Mouse (Mus musculus) MEL (cell line): ENCODE data around the gene Ntn5. TPM values are rescaled to one million over a fixed set of nuclear protein-coding genes. Genes with fewer than 3 reads are reported as not detected.

Experiments
- DNase-seq: peaks from one replicate; pipeline ENCODE4 v3.0.0; 2011; ENCODE audit warnings: low read depth, low spot score
- H3K27ac ChIP-seq: 2 replicates; pipeline ENCODE4 v1.5.1; 2012; ENCODE audit warnings: low read depth, mild to moderate bottlenecking, control low read depth, low read length, moderate library complexity; ENCODE audit not compliant: control insufficient read depth
- H3K27me3 ChIP-seq, 2 experiments: fragments of 150-350 bp in 1 of 2; sonication (generic) in 1 of 2; 2 replicates each; pipeline ENCODE4 v1.6.1; 2012; ENCODE audit warnings: low read length in 2 of 2, mild to moderate bottlenecking in 2 of 2, improper control_type of control experiment in 1 of 2, moderate library complexity in 1 of 2; ENCODE audit not compliant: insufficient read depth in 2 of 2, control insufficient read depth in 1 of 2
- H3K36me3 ChIP-seq, 2 experiments: 2 replicates each; pipeline ENCODE4 v1.6.1; 2012 to 2014; ENCODE audit warnings: low read length in 2 of 2, improper control_type of control experiment in 1 of 2, inconsistent platforms in 1 of 2, mild to moderate bottlenecking in 1 of 2; ENCODE audit not compliant: insufficient read depth in 2 of 2, control insufficient read depth in 1 of 2
- H3K4me1 ChIP-seq, 2 experiments: fragments of 150-350 bp in 1 of 2; sonication (generic) in 1 of 2; 2 replicates each; pipeline ENCODE4 v1.6.1; 2012; ENCODE audit warnings: low read length in 2 of 2, improper control_type of control experiment in 1 of 2, mild to moderate bottlenecking in 1 of 2; ENCODE audit not compliant: insufficient read depth in 2 of 2, control insufficient read depth in 1 of 2
- H3K4me3 ChIP-seq, 2 experiments: fragments of 150-350 bp in 1 of 2; sonication (generic) in 1 of 2; 2 replicates each; pipeline ENCODE4 v1.5.1; 2012; ENCODE audit warnings: low read depth in 2 of 2, low read length in 2 of 2, mild to moderate bottlenecking in 2 of 2, moderate library complexity in 2 of 2, control low read depth in 1 of 2, improper control_type of control experiment in 1 of 2; ENCODE audit not compliant: control insufficient read depth in 1 of 2, insufficient read depth in 1 of 2
- H3K79me2 ChIP-seq: 2 replicates; pipeline ENCODE4 v1.6.1; 2012; ENCODE audit warnings: mild to moderate bottlenecking, low read length, moderate library complexity; ENCODE audit not compliant: control insufficient read depth, poor library complexity, insufficient read depth
- H3K9ac ChIP-seq: 2 replicates; pipeline ENCODE4 v1.6.1; 2012; ENCODE audit warnings: low read depth, mild to moderate bottlenecking, control low read depth, low read length, moderate library complexity; ENCODE audit not compliant: control insufficient read depth, poor library complexity, severe bottlenecking
- H3K9me3 ChIP-seq: fragments of 150-350 bp; sonication (generic); replicated peaks from 2 replicates; pipeline ENCODE4 v1.6.1; 2012; ENCODE audit warnings: mild to moderate bottlenecking, low read length, improper control_type of control experiment, moderate library complexity; ENCODE audit not compliant: insufficient read depth
- CHD2 ChIP-seq: IDR thresholded peaks from 2 replicates; pipeline ENCODE4 v1.6.1; 2011; ENCODE audit warnings: low read length, improper control_type of control experiment
- CTCF ChIP-seq, 3 experiments: IDR thresholded peaks in 2 of 3; conservative IDR thresholded peaks in 1 of 3; 2 replicates each; pipeline ENCODE4 v1.5.1; 2011 to 2012; ENCODE audit warnings: low read length in 3 of 3, low read depth in 2 of 3, mild to moderate bottlenecking in 2 of 3, improper control_type of control experiment in 1 of 3, inconsistent platforms in 1 of 3, mixed read lengths in 1 of 3, moderate library complexity in 1 of 3; ENCODE audit not compliant: control insufficient read depth in 1 of 3, insufficient read depth in 1 of 3, poor library complexity in 1 of 3, severe bottlenecking in 1 of 3
- ELF1 ChIP-seq: IDR thresholded peaks from 2 replicates; pipeline ENCODE4 v1.6.1; 2014; ENCODE audit warnings: low read depth, mild to moderate bottlenecking, inconsistent platforms, low read length, improper control_type of control experiment, moderate library complexity
- EP300 ChIP-seq, 2 experiments: IDR thresholded peaks; 2 replicates each; pipeline ENCODE4 v1.6.1; 2011; ENCODE audit warnings: improper control_type of control experiment in 2 of 2, low read length in 2 of 2, low read depth in 1 of 2, mild to moderate bottlenecking in 1 of 2
- GABPA ChIP-seq: IDR thresholded peaks from 2 replicates; pipeline ENCODE4 v1.6.1; 2012; ENCODE audit warnings: low read depth, mild to moderate bottlenecking, inconsistent platforms, low read length, improper control_type of control experiment, moderate library complexity
- GATA1 ChIP-seq: IDR thresholded peaks from 2 replicates; pipeline ENCODE4 v1.6.1; 2011; ENCODE audit warnings: low read depth, low read length, improper control_type of control experiment
- HCFC1 ChIP-seq: IDR thresholded peaks from 2 replicates; pipeline ENCODE4 v1.6.1; 2012; ENCODE audit warnings: low read depth, mild to moderate bottlenecking, inconsistent platforms, low read length, improper control_type of control experiment, moderate library complexity
- JUND ChIP-seq: IDR thresholded peaks from 2 replicates; pipeline ENCODE4 v1.6.1; 2011; ENCODE audit warnings: low read depth, mild to moderate bottlenecking, improper control_type of control experiment, low read length
- MAFK ChIP-seq: IDR thresholded peaks from 2 replicates; pipeline ENCODE4 v1.6.1; 2011; ENCODE audit warnings: low read depth, mild to moderate bottlenecking, low read length, improper control_type of control experiment, borderline replicate concordance
- MAX ChIP-seq: IDR thresholded peaks from 2 replicates; pipeline ENCODE4 v1.6.1; 2011; ENCODE audit warnings: low read length, improper control_type of control experiment
- MEF2A ChIP-seq: IDR thresholded peaks from 2 replicates; pipeline ENCODE4 v1.6.1; 2014; ENCODE audit warnings: low read depth, mild to moderate bottlenecking, inconsistent platforms, low read length, improper control_type of control experiment; ENCODE audit not compliant: poor library complexity, insufficient replicate concordance, severe bottlenecking; ENCODE audit errors: extremely low read depth
- NELFE ChIP-seq: IDR thresholded peaks from 2 replicates; pipeline ENCODE4 v1.6.1; 2011; ENCODE audit warnings: low read depth, low read length, improper control_type of control experiment
- NRF1 ChIP-seq: IDR thresholded peaks from 2 replicates; pipeline ENCODE4 v1.6.1; 2014; ENCODE audit warnings: low read depth, mild to moderate bottlenecking, inconsistent platforms, low read length, improper control_type of control experiment, moderate library complexity; ENCODE audit not compliant: poor library complexity, insufficient read depth, severe bottlenecking
- POLR2A ChIP-seq, 2 experiments: IDR thresholded peaks; 2 replicates each; pipeline ENCODE4 v1.6.1; 2011 to 2012; ENCODE audit warnings: low read length in 2 of 2, mild to moderate bottlenecking in 2 of 2, control low read depth in 1 of 2, improper control_type of control experiment in 1 of 2, low read depth in 1 of 2, moderate library complexity in 1 of 2; ENCODE audit not compliant: control insufficient read depth in 1 of 2, insufficient read depth in 1 of 2, poor library complexity in 1 of 2
- POLR2AphosphoS2 ChIP-seq: IDR thresholded peaks from 2 replicates; pipeline ENCODE4 v1.6.1; 2011; ENCODE audit warnings: low read length, improper control_type of control experiment
- POLR2AphosphoS5 ChIP-seq: IDR thresholded peaks from 2 replicates; pipeline ENCODE4 v1.6.1; 2012; ENCODE audit warnings: low read depth, borderline replicate concordance, mild to moderate bottlenecking, inconsistent platforms, low read length, moderate library complexity, mixed read lengths
- RCOR1 ChIP-seq: IDR thresholded peaks from 2 replicates; pipeline ENCODE4 v1.6.1; 2012; ENCODE audit warnings: low read depth, mild to moderate bottlenecking, inconsistent platforms, low read length, improper control_type of control experiment
- TBP ChIP-seq: IDR thresholded peaks from 2 replicates; pipeline ENCODE4 v1.8.0; 2011; ENCODE audit warnings: low read depth, low read length, improper control_type of control experiment
- UBTF ChIP-seq: IDR thresholded peaks from 2 replicates; pipeline ENCODE4 v1.6.1; 2012; ENCODE audit warnings: low read depth, mild to moderate bottlenecking, inconsistent platforms, low read length, improper control_type of control experiment, moderate library complexity, borderline replicate concordance; ENCODE audit not compliant: insufficient read depth
- USF1 ChIP-seq: IDR thresholded peaks from 2 replicates; pipeline ENCODE4 v1.6.1; 2014; ENCODE audit warnings: low read depth, mild to moderate bottlenecking, inconsistent platforms, low read length, improper control_type of control experiment, moderate library complexity
- ZC3H11A ChIP-seq: IDR thresholded peaks from 2 replicates; pipeline ENCODE4 v1.6.1; 2012; ENCODE audit warnings: low read depth, mild to moderate bottlenecking, inconsistent platforms, low read length, improper control_type of control experiment
- ZMIZ1 ChIP-seq: IDR thresholded peaks from 2 replicates; pipeline ENCODE4 v1.6.1; 2012; ENCODE audit warnings: low read depth, mild to moderate bottlenecking, inconsistent platforms, low read length, improper control_type of control experiment, moderate library complexity
- polyA plus RNA-seq, 2 experiments: library from polyadenylated mRNA; stranded (reverse) in 1 of 2; unstranded in 1 of 2; fragments of >175 nt in 1 of 2; fragments of >200 nt in 1 of 2; gene quantifications; 2 replicates each; pipeline versions ENCODE4 v1.2.1 to v1.2.4; 2012; ENCODE audit warnings: low replicate concordance in 2 of 2, low read depth in 1 of 2; ENCODE audit not compliant: insufficient read length in 2 of 2, insufficient read depth in 1 of 2, missing spikeins in 1 of 2
- total RNA-seq: library from RNA; depleted of rRNA; stranded (reverse); fragments of 300-350 nt; gene quantifications from 2 replicates; pipeline ENCODE4 v1.2.3, GENCODE M21; 2012

The Ntn5 gene
- total and polyA plus RNA-seq, 3 experiments = 0.13 TPM; not detected in 2

DNA sequence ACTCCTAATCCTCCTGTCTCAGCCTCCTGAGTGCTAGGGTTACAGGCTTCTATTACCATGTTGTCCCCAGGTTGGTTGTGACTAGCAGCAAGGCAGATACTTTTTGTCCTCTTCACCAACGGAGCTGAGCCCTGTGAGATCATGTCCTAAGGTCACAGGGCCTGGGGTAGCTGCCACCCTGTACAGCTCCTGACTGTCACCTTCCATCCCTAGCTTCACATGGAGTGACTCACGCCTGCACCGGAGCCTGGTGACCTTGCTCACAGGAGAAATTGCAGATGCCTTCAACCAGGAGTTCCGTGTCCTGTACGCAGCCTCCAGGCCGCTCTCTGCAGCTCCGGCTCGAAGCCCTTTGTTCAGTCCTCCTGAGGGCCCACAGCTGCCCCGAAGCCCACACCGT is 42.6 kb downstream of the Ntn5 start:
- H3K36me3 ChIP-seq = no peaks in the 10 kb centered on the region
- H3K4me3 ChIP-seq = no peak overlapping the region
- no peaks in the 10 kb centered on the region for H3K79me2 ChIP-seq
- H3K4me1 ChIP-seq = no peaks in the 10 kb centered on the region
- TF ChIP-seq ELF1 = no peak
- no peak for TF ChIP-seq ZMIZ1
- no peak for TF ChIP-seq TBP
- no peak for TF ChIP-seq HCFC1
- TF ChIP-seq MAX = no peak
- no peak for TF ChIP-seq USF1
- no peak for TF ChIP-seq UBTF
- TF ChIP-seq RCOR1 = no peak
- no peak for TF ChIP-seq NELFE
- no peak for TF ChIP-seq MAFK
- no peak for TF ChIP-seq GABPA
- no peak for TF ChIP-seq CTCF (IDR thresholded peaks at IDR 0.05 in 2 of 3, conservative IDR thresholded peaks at IDR 0.05 in 1 of 3; ENCODE audit: control insufficient read depth in 1 of 3, insufficient read depth in 1 of 3, low read depth in 2 of 3, low read length in 3 of 3, poor library complexity in 1 of 3, severe bottlenecking in 1 of 3)
- no peak for TF ChIP-seq GATA1
- TF ChIP-seq POLR2A (IDR thresholded peaks at IDR 0.05; ENCODE audit: control insufficient read depth in 1 of 2, insufficient read depth in 1 of 2, low read depth in 1 of 2, low read length in 2 of 2, poor library complexity in 1 of 2) = no peak
- no peak for TF ChIP-seq JUND
- no peak for TF ChIP-seq NRF1
- no peak for DNase-seq
- H3K9me3 ChIP-seq = no peaks in the 10 kb centered on the region
- H3K27me3 ChIP-seq = no peaks in the 10 kb centered on the region
- H3K27ac ChIP-seq = no peak overlapping the region
- H3K9ac ChIP-seq = no peak overlapping the region

DNA sequence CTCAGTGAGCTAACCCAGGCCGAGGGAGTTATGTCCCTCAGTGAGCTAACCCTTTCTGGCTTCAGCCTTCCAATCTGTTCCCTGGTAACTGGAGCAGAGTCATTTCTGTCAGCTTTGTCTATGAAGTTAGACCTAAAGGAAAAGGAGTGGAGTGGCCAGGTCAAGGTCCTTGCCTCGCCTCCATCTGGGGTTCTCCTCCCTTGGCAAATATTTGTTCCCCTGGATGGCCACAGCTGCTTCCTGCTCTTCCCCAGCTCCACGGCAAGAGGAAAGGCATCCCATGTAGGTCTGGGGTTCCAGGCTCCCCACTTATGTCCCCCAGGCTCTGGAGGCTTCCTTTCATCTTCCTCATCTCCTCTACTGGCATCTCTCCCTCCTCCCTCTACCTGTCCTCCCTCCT is 43.8 kb downstream of the Ntn5 start:
- no peaks in the 10 kb centered on the region for H3K27me3 ChIP-seq
- no peak for DNase-seq
- no peaks in the 10 kb centered on the region for H3K4me1 ChIP-seq
- no peaks in the 10 kb centered on the region for H3K79me2 ChIP-seq
- no peak overlapping the region for H3K4me3 ChIP-seq
- no peaks in the 10 kb centered on the region for H3K36me3 ChIP-seq
- H3K9me3 ChIP-seq = no peaks in the 10 kb centered on the region
- no peak overlapping the region for H3K27ac ChIP-seq
- TF ChIP-seq ZC3H11A (no peak), HCFC1 (no peak), MAFK (no peak), POLR2AphosphoS5 (no peak), MEF2A (no peak), EP300 (IDR thresholded peaks at IDR 0.05; ENCODE audit: low read depth in 1 of 2, low read length in 2 of 2) (no peak), CHD2 (no peak), POLR2AphosphoS2 (no peak), ZMIZ1 (no peak)
- TF ChIP-seq, all 39 proteins: peak for 0
- H3K9ac ChIP-seq = no peak overlapping the region
